Mouse (Mus musculus) E14TG2a.4 (cell line): ENCODE data around the gene Lyrm1.

ENCODE experiments used
- CTCF ChIP-seq: conservative IDR thresholded peaks from 2 replicates; pipeline ENCODE4 v1.5.1; 2014; ENCODE audit warnings: low read length
- NANOG ChIP-seq: IDR thresholded peaks from 2 replicates; pipeline ENCODE4 v1.6.1; 2014; ENCODE audit warnings: borderline replicate concordance, low read length, mixed read lengths
- POU5F1 ChIP-seq: IDR thresholded peaks from 2 replicates; pipeline ENCODE4 v1.6.1; 2014; ENCODE audit warnings: low read length, borderline replicate concordance

- TF ChIP-seq CTCF: no peak
- no peak for TF ChIP-seq NANOG
- TF ChIP-seq POU5F1: no peak
Measured at GRCm38 (mm10) chr7:119854362-119854761, 41.3 kb upstream of the Lyrm1 start.
